Mouse (Mus musculus): ENCODE data around the gene Cd5l. TPM values are rescaled to one million over a fixed set of nuclear protein-coding genes. Genes with fewer than 3 reads are reported as not detected.
"Not testable (repeated sequence)": the region's sequence is repeated elsewhere in the genome, so short reads cannot be mapped to it uniquely, and the experiment has no call there.

The Cd5l gene
- polyA plus RNA-seq, 1 experiment from 2014 or later, result not detected

DNA sequence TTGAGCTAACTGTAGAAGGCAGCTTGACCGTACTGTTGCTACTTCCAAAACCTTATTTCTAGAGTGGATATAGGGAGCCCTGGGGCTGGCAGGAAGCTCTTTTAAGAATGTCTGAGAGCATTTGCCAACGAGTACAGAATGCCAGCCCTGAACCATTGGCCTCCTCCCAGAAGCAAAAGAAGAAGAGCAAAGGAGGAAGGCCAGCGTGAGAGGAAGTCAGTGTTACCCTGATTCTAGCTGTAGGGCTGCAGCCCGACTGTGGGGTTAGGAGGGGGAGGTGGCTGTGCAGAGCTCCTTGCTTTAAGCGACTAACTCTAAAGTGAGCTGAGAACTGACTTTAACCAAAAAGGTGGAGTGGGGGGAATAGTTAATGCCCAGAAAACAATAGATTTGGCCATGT, 11.5 kb downstream of the Cd5l start:
- Histone ChIP-seq H3K4me1 (ENCODE audit: control insufficient read depth, insufficient read depth, low read length) (no peaks in the 10 kb centered on the region), H3K4me3 (ENCODE audit: low read depth, low read length) (no peak overlapping the region), H3K4me2 (ENCODE audit: low read depth, low read length) (no peak overlapping the region), H3K27me3 (ENCODE audit: control insufficient read depth, insufficient read depth, low read length) (no peaks in the 10 kb centered on the region), H3K27ac (ENCODE audit: low read depth, low read length) (no peak overlapping the region), H3K9me3 (ENCODE audit: control insufficient read depth, low read length) (no peaks in the 10 kb centered on the region), H3K36me3 (ENCODE audit: control insufficient read depth, insufficient read depth, low read length) (no peaks in the 10 kb centered on the region), H3K9ac (replicated peaks; ENCODE audit: low read depth, low read length) (no peak overlapping the region)
- 87% methylated on average over 5 of the region's 5 CpGs for WGBS
- ATAC-seq (ENCODE audit: low read depth), result no peak

DNA sequence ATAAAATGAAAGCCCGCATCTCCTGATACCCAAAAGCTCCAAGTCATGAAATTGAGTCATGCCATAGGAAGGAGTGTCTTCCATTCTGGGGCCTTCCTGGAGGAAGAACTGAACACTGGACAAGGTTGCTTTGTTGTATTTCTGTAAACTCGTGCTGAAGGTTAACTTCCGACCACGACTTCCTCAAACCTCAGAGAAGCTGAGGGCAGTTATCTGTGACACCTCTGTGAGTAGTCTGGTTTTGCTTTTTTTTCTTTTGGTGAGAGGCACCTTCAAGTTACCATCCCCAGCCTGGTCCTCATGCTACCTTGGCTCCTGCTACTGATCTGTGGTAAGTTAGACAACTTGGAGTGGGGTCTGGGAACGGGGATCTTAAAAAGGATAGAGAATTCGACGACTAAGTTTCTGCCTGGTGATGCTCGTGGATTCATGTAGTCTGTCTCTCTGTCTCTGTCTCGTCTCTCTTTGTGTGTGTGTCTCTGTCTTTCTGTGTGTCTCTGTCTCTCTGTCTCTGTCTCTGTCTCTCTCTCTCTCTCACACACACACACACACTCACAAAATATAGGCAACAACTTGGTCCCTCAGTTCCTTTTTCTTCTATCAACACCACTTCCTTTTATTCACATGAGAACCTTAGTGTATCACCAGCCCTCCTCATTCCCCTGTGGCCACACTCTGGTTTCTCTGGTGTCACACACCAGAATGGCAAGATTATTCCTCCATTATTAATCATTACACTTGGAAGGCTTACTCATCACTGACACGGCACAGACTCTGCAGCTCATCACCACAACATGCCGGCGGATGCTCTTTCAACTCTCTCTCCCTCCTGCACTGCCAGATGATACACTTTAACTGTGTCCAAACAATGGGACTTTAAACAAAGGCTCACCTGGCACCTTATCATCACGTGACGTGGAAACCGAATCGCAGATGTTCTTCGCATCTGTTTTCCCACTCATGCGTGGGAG, 18.8 kb downstream of the Cd5l start, which contains the start of gene Fcrl1:
Fcrl1 (plus strand) TSS at position 193 of the 971 bp plus-strand sequence.
- Histone ChIP-seq H3K27ac (ENCODE audit: low read depth, low read length) (no peak within 1 kb of the TSS), H3K4me3 (ENCODE audit: low read depth, low read length) (no peak within 1 kb of the TSS), H3K27me3 (ENCODE audit: control insufficient read depth, insufficient read depth, low read length) (no peaks in the 10 kb centered on the region), H3K36me3 (ENCODE audit: control insufficient read depth, insufficient read depth, low read length) (no peaks in the 10 kb centered on the region), H3K4me1 (ENCODE audit: control insufficient read depth, insufficient read depth, low read length) (no peaks in the 10 kb centered on the region), H3K9ac (replicated peaks; ENCODE audit: low read depth, low read length) (no peak within 1 kb of the TSS), H3K9me3 (ENCODE audit: control insufficient read depth, low read length) (no peaks in the 10 kb centered on the region), H3K4me2 (ENCODE audit: low read depth, low read length) (no peak within 1 kb of the TSS)
- ATAC-seq (ENCODE audit: low read depth), result no peak
- WGBS, result 87% methylated on average over 18 of the region's 18 CpGs

DNA sequence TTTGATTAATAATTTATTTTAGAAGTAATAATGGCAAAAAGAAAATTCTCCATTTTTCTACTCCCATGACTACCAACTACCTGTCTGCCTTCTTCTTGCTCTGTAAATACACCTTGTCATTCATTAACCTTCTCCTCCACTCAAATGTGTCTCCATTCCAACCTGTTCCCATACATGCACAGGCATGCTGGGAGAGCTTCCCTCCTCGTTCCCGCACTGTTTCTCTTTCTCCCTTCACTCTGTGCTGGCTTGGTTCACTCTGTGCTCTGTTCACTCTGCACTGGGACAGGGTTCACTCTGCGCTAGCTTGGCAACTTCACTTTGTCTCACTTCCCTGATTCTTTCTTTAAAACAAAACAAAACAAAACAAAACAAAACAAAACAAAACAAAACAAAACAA, 19.5 kb downstream of the Cd5l start:
- Histone ChIP-seq H3K27me3 (ENCODE audit: control insufficient read depth, insufficient read depth, low read length) (no peaks in the 10 kb centered on the region), H3K27ac (ENCODE audit: low read depth, low read length) (no peak overlapping the region), H3K36me3 (ENCODE audit: control insufficient read depth, insufficient read depth, low read length) (no peaks in the 10 kb centered on the region), H3K4me1 (ENCODE audit: control insufficient read depth, insufficient read depth, low read length) (no peaks in the 10 kb centered on the region), H3K4me2 (ENCODE audit: low read depth, low read length) (no peak overlapping the region), H3K4me3 (ENCODE audit: low read depth, low read length) (no peak overlapping the region), H3K9me3 (ENCODE audit: control insufficient read depth, low read length) (no peaks in the 10 kb centered on the region), H3K9ac (replicated peaks; ENCODE audit: low read depth, low read length) (no peak overlapping the region)
- 76% methylated on average over 3 of the region's 3 CpGs for WGBS
- no peak for ATAC-seq (ENCODE audit: low read depth)

DNA sequence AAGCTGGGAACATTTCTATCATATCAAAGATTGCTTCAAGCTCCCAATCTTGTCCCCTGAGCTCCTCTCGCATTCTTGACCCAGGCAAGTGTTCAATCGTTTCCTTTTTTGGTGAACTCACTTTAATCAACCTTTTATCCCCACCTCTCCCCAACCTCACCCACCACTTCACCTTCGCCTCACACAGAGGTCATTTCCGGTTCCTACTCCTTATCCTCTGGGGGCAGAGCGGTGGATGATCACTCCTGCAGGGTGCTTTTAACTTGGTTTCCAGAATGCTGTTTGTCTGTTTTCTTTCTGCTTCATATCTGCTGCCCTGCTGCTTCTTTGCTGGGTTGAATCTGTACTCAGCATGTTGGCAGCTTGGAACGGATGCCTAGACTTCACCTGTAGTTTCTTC, 20.0 kb downstream of the Cd5l start:
- H3K27me3 ChIP-seq (ENCODE audit: control insufficient read depth, insufficient read depth, low read length), result no peaks in the 10 kb centered on the region
- 78% methylated on average over 6 of the region's 6 CpGs for WGBS
- no peak overlapping the region for H3K9ac ChIP-seq (replicated peaks; ENCODE audit: low read depth, low read length)
- no peaks in the 10 kb centered on the region for H3K36me3 ChIP-seq (ENCODE audit: control insufficient read depth, insufficient read depth, low read length)
- ATAC-seq (ENCODE audit: low read depth), result no peak
- no peaks in the 10 kb centered on the region for H3K9me3 ChIP-seq (ENCODE audit: control insufficient read depth, low read length)
- H3K27ac ChIP-seq (ENCODE audit: low read depth, low read length), result no peak overlapping the region
- H3K4me2 ChIP-seq (ENCODE audit: low read depth, low read length), result no peak overlapping the region
- no peaks in the 10 kb centered on the region for H3K4me1 ChIP-seq (ENCODE audit: control insufficient read depth, insufficient read depth, low read length)
- H3K4me3 ChIP-seq (ENCODE audit: low read depth, low read length), result no peak overlapping the region

DNA sequence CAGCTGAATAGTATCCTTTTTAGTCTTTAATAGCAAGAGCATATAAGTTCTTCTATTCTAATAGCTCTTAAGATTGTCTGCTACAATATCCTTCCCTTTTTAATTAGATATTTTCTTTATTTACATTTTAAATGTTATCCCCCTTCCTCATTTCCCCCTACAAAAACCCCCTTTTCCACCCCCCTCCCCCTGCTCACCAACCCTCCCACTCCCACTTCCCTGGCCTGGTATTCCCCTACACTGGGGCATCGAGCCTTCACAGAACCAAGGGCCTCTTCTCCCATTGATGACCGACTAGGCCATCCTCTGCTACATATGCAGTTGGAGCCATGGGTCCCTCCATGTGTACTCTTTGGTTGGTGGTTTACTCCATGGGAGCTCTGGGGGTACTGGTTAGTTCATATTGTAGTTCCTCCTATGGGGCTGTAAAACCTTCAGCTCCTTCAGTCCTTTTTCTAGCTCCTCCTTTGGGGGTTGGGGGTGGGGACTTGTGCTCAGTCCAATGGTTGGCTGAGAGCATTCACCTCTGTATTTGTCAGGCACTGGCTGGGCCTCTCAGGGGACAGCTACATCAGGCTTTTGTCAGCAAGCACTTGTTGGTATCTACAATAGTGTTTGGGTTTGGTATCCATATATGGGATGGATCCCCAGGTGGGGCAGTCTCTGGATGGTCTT, 22.1 kb downstream of the Cd5l start:
- WGBS, result 94% methylated on average over 2 of the region's 2 CpGs
- not testable (repeated sequence) for H3K4me1 ChIP-seq (ENCODE audit: control insufficient read depth, insufficient read depth, low read length); H3K27me3 ChIP-seq (ENCODE audit: control insufficient read depth, insufficient read depth, low read length); H3K9me3 ChIP-seq (ENCODE audit: control insufficient read depth, low read length); H3K4me2 ChIP-seq (ENCODE audit: low read depth, low read length); H3K4me3 ChIP-seq (ENCODE audit: low read depth, low read length); H3K36me3 ChIP-seq (ENCODE audit: control insufficient read depth, insufficient read depth, low read length); H3K27ac ChIP-seq (ENCODE audit: low read depth, low read length); ATAC-seq (ENCODE audit: low read depth); H3K9ac ChIP-seq (replicated peaks; ENCODE audit: low read depth, low read length)

DNA sequence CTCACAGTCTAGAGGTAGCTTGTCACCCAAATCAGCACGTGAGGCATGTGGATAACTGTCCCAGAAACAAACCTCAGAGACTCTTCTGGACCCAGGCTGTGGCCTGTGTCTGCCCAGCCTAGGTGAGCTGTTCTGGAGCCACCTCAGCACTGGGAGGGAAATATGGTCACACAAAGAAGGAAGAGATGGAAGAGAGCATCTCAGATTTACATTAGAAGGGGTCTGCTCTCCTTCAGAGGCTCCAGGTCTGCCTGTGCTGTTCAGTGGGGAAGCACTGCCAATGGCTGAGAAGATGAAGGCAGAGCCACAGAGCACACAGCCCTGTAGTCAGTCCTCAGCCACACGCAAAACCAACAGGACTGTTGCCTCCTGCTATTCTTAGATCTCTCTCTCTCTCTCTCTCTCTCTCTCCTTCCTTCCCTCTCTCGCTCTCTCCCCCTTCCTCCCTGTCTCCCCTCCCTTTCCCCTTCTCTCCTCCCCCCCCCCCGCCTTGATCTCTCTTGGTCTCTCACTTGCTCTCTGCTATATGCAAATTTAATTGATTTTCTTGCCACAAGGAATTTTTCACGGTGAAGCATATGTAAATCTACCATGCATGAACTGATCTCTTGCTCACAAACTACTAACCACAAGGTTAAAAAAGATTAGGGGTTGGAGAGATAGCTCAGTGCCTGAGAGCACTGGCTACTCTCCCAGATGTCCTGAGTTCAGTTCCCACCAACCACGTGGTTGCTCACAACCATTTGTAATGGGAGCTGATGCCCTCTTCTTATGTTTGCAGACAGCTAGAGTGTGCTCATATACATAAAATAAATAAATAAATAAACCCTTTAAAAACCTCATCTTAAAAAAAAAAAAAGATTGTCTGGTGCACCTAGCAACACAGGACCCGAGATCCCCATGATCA, 24.4 kb downstream of the Cd5l start:
- H3K9me3 ChIP-seq (ENCODE audit: control insufficient read depth, low read length), result no peaks in the 10 kb centered on the region
- H3K4me2 ChIP-seq (ENCODE audit: low read depth, low read length), result no peak overlapping the region
- H3K4me3 ChIP-seq (ENCODE audit: low read depth, low read length), result no peak overlapping the region
- H3K36me3 ChIP-seq (ENCODE audit: control insufficient read depth, insufficient read depth, low read length), result no peaks in the 10 kb centered on the region
- no peaks in the 10 kb centered on the region for H3K4me1 ChIP-seq (ENCODE audit: control insufficient read depth, insufficient read depth, low read length)
- WGBS, result 67% methylated on average over 7 of the region's 7 CpGs
- no peak for ATAC-seq (ENCODE audit: low read depth)
- H3K9ac ChIP-seq (replicated peaks; ENCODE audit: low read depth, low read length), result no peak overlapping the region
- H3K27me3 ChIP-seq (ENCODE audit: control insufficient read depth, insufficient read depth, low read length), result no peaks in the 10 kb centered on the region
- H3K27ac ChIP-seq (ENCODE audit: low read depth, low read length), result no peak overlapping the region

DNA sequence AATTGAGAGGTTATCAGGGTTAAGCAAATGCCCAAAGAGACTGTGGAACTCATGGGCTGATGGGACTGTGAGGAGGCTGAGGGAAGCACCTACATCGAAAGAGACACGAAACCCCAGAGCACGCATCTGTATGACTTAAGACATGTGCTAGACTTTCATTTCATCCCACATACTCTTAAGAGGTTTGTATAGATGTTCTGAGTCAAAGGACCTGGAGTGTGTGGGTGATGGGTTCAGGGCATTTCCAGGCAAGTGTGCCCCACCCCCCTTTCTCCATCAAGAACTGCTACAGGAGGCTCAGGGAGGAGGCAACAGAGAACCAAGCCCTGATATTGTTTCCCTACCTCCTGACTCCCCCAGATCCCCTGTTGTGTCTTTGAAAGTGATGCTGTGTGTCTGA, 25.6 kb downstream of the Cd5l start:
- Histone ChIP-seq H3K4me3 (ENCODE audit: low read depth, low read length) (no peak overlapping the region), H3K36me3 (ENCODE audit: control insufficient read depth, insufficient read depth, low read length) (no peaks in the 10 kb centered on the region), H3K4me1 (ENCODE audit: control insufficient read depth, insufficient read depth, low read length) (no peaks in the 10 kb centered on the region), H3K4me2 (ENCODE audit: low read depth, low read length) (no peak overlapping the region), H3K9me3 (ENCODE audit: control insufficient read depth, low read length) (no peaks in the 10 kb centered on the region), H3K27me3 (ENCODE audit: control insufficient read depth, insufficient read depth, low read length) (no peaks in the 10 kb centered on the region), H3K9ac (replicated peaks; ENCODE audit: low read depth, low read length) (no peak overlapping the region), H3K27ac (ENCODE audit: low read depth, low read length) (no peak overlapping the region)
- ATAC-seq (ENCODE audit: low read depth), result no peak
- 97% methylated on average over 3 of the region's 3 CpGs for WGBS

DNA sequence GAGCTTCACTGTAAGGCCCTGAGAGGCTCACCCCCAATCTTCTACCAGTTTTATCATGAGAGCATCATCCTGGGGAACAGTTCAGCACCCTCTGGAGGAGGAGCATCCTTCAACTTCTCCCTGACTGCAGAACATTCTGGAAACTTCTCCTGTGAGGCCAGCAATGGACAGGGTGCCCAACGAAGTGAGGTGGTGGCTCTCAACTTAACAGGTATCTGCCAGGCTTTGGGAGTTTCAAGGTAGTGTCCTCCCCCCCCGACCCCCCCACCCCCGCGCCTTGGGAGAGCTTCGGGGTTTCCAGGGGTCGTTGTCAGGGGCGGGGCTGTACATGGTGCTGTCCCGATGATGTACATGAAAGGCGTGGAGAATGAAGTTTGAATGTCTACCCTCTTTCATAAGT, 27.4 kb downstream of the Cd5l start:
- no peak for ATAC-seq (ENCODE audit: low read depth)
- H3K4me2 ChIP-seq (ENCODE audit: low read depth, low read length), result no peak overlapping the region
- no peak overlapping the region for H3K27ac ChIP-seq (ENCODE audit: low read depth, low read length)
- WGBS, result 85% methylated on average over 9 of the region's 9 CpGs
- no peak overlapping the region for H3K9ac ChIP-seq (replicated peaks; ENCODE audit: low read depth, low read length)
- no peak overlapping the region for H3K4me3 ChIP-seq (ENCODE audit: low read depth, low read length)
- no peaks in the 10 kb centered on the region for H3K27me3 ChIP-seq (ENCODE audit: control insufficient read depth, insufficient read depth, low read length)
- no peaks in the 10 kb centered on the region for H3K4me1 ChIP-seq (ENCODE audit: control insufficient read depth, insufficient read depth, low read length)
- H3K9me3 ChIP-seq (ENCODE audit: control insufficient read depth, low read length), result no peaks in the 10 kb centered on the region
- H3K36me3 ChIP-seq (ENCODE audit: control insufficient read depth, insufficient read depth, low read length), result no peaks in the 10 kb centered on the region

Data from neural tube, embryonic 14.5 days (tissue).